Mouse (Mus musculus) MEL (cell line): Measurements from ENCODE around the gene Rfk. TPM values are rescaled to one million over a fixed set of nuclear protein-coding genes. Genes with fewer than 3 reads are reported as not detected.

Experiments used
- DNase-seq: peaks from one replicate; pipeline ENCODE4 v3.0.0; 2011; ENCODE audit warnings: low read depth, low spot score
- H3K27ac ChIP-seq: 2 replicates; pipeline ENCODE4 v1.5.1; 2012; ENCODE audit warnings: low read depth, mild to moderate bottlenecking, control low read depth, low read length, moderate library complexity; ENCODE audit not compliant: control insufficient read depth
- H3K27me3 ChIP-seq, 2 experiments: fragments of 150-350 bp in 1 of 2; sonication (generic) in 1 of 2; 2 replicates each; pipeline ENCODE4 v1.6.1; 2012; ENCODE audit warnings: low read length in 2 of 2, mild to moderate bottlenecking in 2 of 2, improper control_type of control experiment in 1 of 2, moderate library complexity in 1 of 2; ENCODE audit not compliant: insufficient read depth in 2 of 2, control insufficient read depth in 1 of 2
- H3K36me3 ChIP-seq, 2 experiments: 2 replicates each; pipeline ENCODE4 v1.6.1; 2012 to 2014; ENCODE audit warnings: low read length in 2 of 2, improper control_type of control experiment in 1 of 2, inconsistent platforms in 1 of 2, mild to moderate bottlenecking in 1 of 2; ENCODE audit not compliant: insufficient read depth in 2 of 2, control insufficient read depth in 1 of 2
- H3K4me1 ChIP-seq, 2 experiments: fragments of 150-350 bp in 1 of 2; sonication (generic) in 1 of 2; 2 replicates each; pipeline ENCODE4 v1.6.1; 2012; ENCODE audit warnings: low read length in 2 of 2, improper control_type of control experiment in 1 of 2, mild to moderate bottlenecking in 1 of 2; ENCODE audit not compliant: insufficient read depth in 2 of 2, control insufficient read depth in 1 of 2
- H3K4me3 ChIP-seq, 2 experiments: fragments of 150-350 bp in 1 of 2; sonication (generic) in 1 of 2; 2 replicates each; pipeline ENCODE4 v1.5.1; 2012; ENCODE audit warnings: low read depth in 2 of 2, low read length in 2 of 2, mild to moderate bottlenecking in 2 of 2, moderate library complexity in 2 of 2, control low read depth in 1 of 2, improper control_type of control experiment in 1 of 2; ENCODE audit not compliant: control insufficient read depth in 1 of 2, insufficient read depth in 1 of 2
- H3K79me2 ChIP-seq: 2 replicates; pipeline ENCODE4 v1.6.1; 2012; ENCODE audit warnings: mild to moderate bottlenecking, low read length, moderate library complexity; ENCODE audit not compliant: control insufficient read depth, poor library complexity, insufficient read depth
- H3K9ac ChIP-seq: 2 replicates; pipeline ENCODE4 v1.6.1; 2012; ENCODE audit warnings: low read depth, mild to moderate bottlenecking, control low read depth, low read length, moderate library complexity; ENCODE audit not compliant: control insufficient read depth, poor library complexity, severe bottlenecking
- H3K9me3 ChIP-seq: fragments of 150-350 bp; sonication (generic); replicated peaks from 2 replicates; pipeline ENCODE4 v1.6.1; 2012; ENCODE audit warnings: mild to moderate bottlenecking, low read length, improper control_type of control experiment, moderate library complexity; ENCODE audit not compliant: insufficient read depth
- BHLHE40 ChIP-seq: IDR thresholded peaks from 2 replicates; pipeline ENCODE4 v1.6.1; 2012; ENCODE audit warnings: low read depth, mild to moderate bottlenecking, inconsistent platforms, low read length, improper control_type of control experiment, borderline replicate concordance
- CHD1 ChIP-seq: IDR thresholded peaks from 2 replicates; pipeline ENCODE4 v1.6.1; 2012; ENCODE audit warnings: low read depth, mild to moderate bottlenecking, inconsistent platforms, low read length, improper control_type of control experiment
- CHD2 ChIP-seq: IDR thresholded peaks from 2 replicates; pipeline ENCODE4 v1.6.1; 2011; ENCODE audit warnings: low read length, improper control_type of control experiment
- CTCF ChIP-seq, 3 experiments: IDR thresholded peaks in 2 of 3; conservative IDR thresholded peaks in 1 of 3; 2 replicates each; pipeline ENCODE4 v1.5.1; 2011 to 2012; ENCODE audit warnings: low read length in 3 of 3, low read depth in 2 of 3, mild to moderate bottlenecking in 2 of 3, improper control_type of control experiment in 1 of 3, inconsistent platforms in 1 of 3, mixed read lengths in 1 of 3, moderate library complexity in 1 of 3; ENCODE audit not compliant: control insufficient read depth in 1 of 3, insufficient read depth in 1 of 3, poor library complexity in 1 of 3, severe bottlenecking in 1 of 3
- E2F4 ChIP-seq: IDR thresholded peaks from 2 replicates; pipeline ENCODE4 v1.6.1; 2011; ENCODE audit warnings: low read depth, low read length, improper control_type of control experiment, borderline replicate concordance
- EP300 ChIP-seq, 2 experiments: IDR thresholded peaks; 2 replicates each; pipeline ENCODE4 v1.6.1; 2011; ENCODE audit warnings: improper control_type of control experiment in 2 of 2, low read length in 2 of 2, low read depth in 1 of 2, mild to moderate bottlenecking in 1 of 2
- ETS1 ChIP-seq: IDR thresholded peaks from 2 replicates; pipeline ENCODE4 v1.6.1; 2012; ENCODE audit warnings: low read depth, mild to moderate bottlenecking, inconsistent platforms, low read length, improper control_type of control experiment, moderate library complexity
- GABPA ChIP-seq: IDR thresholded peaks from 2 replicates; pipeline ENCODE4 v1.6.1; 2012; ENCODE audit warnings: low read depth, mild to moderate bottlenecking, inconsistent platforms, low read length, improper control_type of control experiment, moderate library complexity
- GATA1 ChIP-seq: IDR thresholded peaks from 2 replicates; pipeline ENCODE4 v1.6.1; 2011; ENCODE audit warnings: low read depth, low read length, improper control_type of control experiment
- JUND ChIP-seq: IDR thresholded peaks from 2 replicates; pipeline ENCODE4 v1.6.1; 2011; ENCODE audit warnings: low read depth, mild to moderate bottlenecking, improper control_type of control experiment, low read length
- MAFK ChIP-seq: IDR thresholded peaks from 2 replicates; pipeline ENCODE4 v1.6.1; 2011; ENCODE audit warnings: low read depth, mild to moderate bottlenecking, low read length, improper control_type of control experiment, borderline replicate concordance
- MEF2A ChIP-seq: IDR thresholded peaks from 2 replicates; pipeline ENCODE4 v1.6.1; 2014; ENCODE audit warnings: low read depth, mild to moderate bottlenecking, inconsistent platforms, low read length, improper control_type of control experiment; ENCODE audit not compliant: poor library complexity, insufficient replicate concordance, severe bottlenecking; ENCODE audit errors: extremely low read depth
- MXI1 ChIP-seq: IDR thresholded peaks from 2 replicates; pipeline ENCODE4 v1.6.1; 2011; ENCODE audit warnings: mild to moderate bottlenecking, low read depth, low read length, improper control_type of control experiment
- MYB ChIP-seq: IDR thresholded peaks from 2 replicates; pipeline ENCODE4 v1.6.1; 2011; ENCODE audit warnings: mild to moderate bottlenecking, low read depth, low read length, improper control_type of control experiment
- POLR2A ChIP-seq, 2 experiments: IDR thresholded peaks; 2 replicates each; pipeline ENCODE4 v1.6.1; 2011 to 2012; ENCODE audit warnings: low read length in 2 of 2, mild to moderate bottlenecking in 2 of 2, control low read depth in 1 of 2, improper control_type of control experiment in 1 of 2, low read depth in 1 of 2, moderate library complexity in 1 of 2; ENCODE audit not compliant: control insufficient read depth in 1 of 2, insufficient read depth in 1 of 2, poor library complexity in 1 of 2
- POLR2AphosphoS5 ChIP-seq: IDR thresholded peaks from 2 replicates; pipeline ENCODE4 v1.6.1; 2012; ENCODE audit warnings: low read depth, borderline replicate concordance, mild to moderate bottlenecking, inconsistent platforms, low read length, moderate library complexity, mixed read lengths
- RCOR1 ChIP-seq: IDR thresholded peaks from 2 replicates; pipeline ENCODE4 v1.6.1; 2012; ENCODE audit warnings: low read depth, mild to moderate bottlenecking, inconsistent platforms, low read length, improper control_type of control experiment
- SIN3A ChIP-seq: IDR thresholded peaks from 2 replicates; pipeline ENCODE4 v1.6.1; 2012; ENCODE audit warnings: low read length, improper control_type of control experiment, inconsistent platforms
- UBTF ChIP-seq: IDR thresholded peaks from 2 replicates; pipeline ENCODE4 v1.6.1; 2012; ENCODE audit warnings: low read depth, mild to moderate bottlenecking, inconsistent platforms, low read length, improper control_type of control experiment, moderate library complexity, borderline replicate concordance; ENCODE audit not compliant: insufficient read depth
- ZKSCAN1 ChIP-seq: IDR thresholded peaks from 2 replicates; pipeline ENCODE4 v1.6.1; 2012; ENCODE audit warnings: low read depth, mild to moderate bottlenecking, inconsistent platforms, low read length, improper control_type of control experiment, moderate library complexity
- polyA plus RNA-seq, 2 experiments: library from polyadenylated mRNA; stranded (reverse) in 1 of 2; unstranded in 1 of 2; fragments of >175 nt in 1 of 2; fragments of >200 nt in 1 of 2; gene quantifications; 2 replicates each; pipeline versions ENCODE4 v1.2.1 to v1.2.4; 2012; ENCODE audit warnings: low replicate concordance in 2 of 2, low read depth in 1 of 2; ENCODE audit not compliant: insufficient read length in 2 of 2, insufficient read depth in 1 of 2, missing spikeins in 1 of 2
- total RNA-seq: library from RNA; depleted of rRNA; stranded (reverse); fragments of 300-350 nt; gene quantifications from 2 replicates; pipeline ENCODE4 v1.2.3, GENCODE M21; 2012

The Rfk gene
- total and polyA plus RNA-seq, 3 experiments, result 16.2 to 39.7 TPM; not detected in 1

DNA sequence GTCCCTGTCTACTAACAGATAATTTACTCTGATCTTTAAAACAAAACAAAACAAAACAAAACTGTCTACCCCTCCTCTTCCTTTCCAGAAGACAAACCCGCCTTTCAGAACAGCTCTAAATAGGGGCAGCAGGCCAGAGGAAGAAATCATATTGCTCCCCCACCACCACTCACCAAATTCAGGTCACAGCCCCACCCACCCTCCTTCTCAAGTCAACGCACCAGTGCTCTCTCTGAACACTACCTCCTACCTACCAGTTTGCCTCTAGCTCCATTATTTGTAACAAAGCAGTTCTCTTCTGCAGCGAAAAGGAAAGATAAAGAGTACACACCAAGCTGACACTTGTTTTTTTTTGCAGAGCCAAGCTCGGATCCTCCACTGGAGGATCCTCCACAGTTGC lies 38.5 kb upstream of the Rfk start:
- no peak for DNase-seq
- H3K9ac ChIP-seq, result no peak overlapping the region
- H3K27me3 ChIP-seq, result peaks cover 0 to 1% of the 10 kb centered on the region in 2 experiments; a peak in 1 of 4 replicates
- no peak overlapping the region for H3K4me3 ChIP-seq
- TF ChIP-seq MYB (no peak), RCOR1 (no peak), POLR2A (IDR thresholded peaks at IDR 0.05; ENCODE audit: control insufficient read depth in 1 of 2, insufficient read depth in 1 of 2, low read depth in 1 of 2, low read length in 2 of 2, poor library complexity in 1 of 2) (no peak), EP300 (IDR thresholded peaks at IDR 0.05; ENCODE audit: low read depth in 1 of 2, low read length in 2 of 2) (no peak), MAFK (no peak), CTCF (IDR thresholded peaks at IDR 0.05 in 2 of 3, conservative IDR thresholded peaks at IDR 0.05 in 1 of 3; ENCODE audit: control insufficient read depth in 1 of 3, insufficient read depth in 1 of 3, low read depth in 2 of 3, low read length in 3 of 3, poor library complexity in 1 of 3, severe bottlenecking in 1 of 3) (no peak), BHLHE40 (no peak), E2F4 (no peak), GABPA (no peak), UBTF (no peak), ZKSCAN1 (no peak), POLR2AphosphoS5 (no peak), ETS1 (no peak), MEF2A (no peak), JUND (no peak)
- TF ChIP-seq, all 39 proteins: peak for 0
- no peaks in the 10 kb centered on the region for H3K9me3 ChIP-seq
- H3K27ac ChIP-seq, result no peak overlapping the region
- H3K79me2 ChIP-seq, result no peaks in the 10 kb centered on the region
- H3K36me3 ChIP-seq, result peaks cover 0 to 5% of the 10 kb centered on the region in 2 experiments; a peak in 1 of 4 replicates
- peaks cover 4 to 7% of the 10 kb centered on the region in 2 experiments for H3K4me1 ChIP-seq

DNA sequence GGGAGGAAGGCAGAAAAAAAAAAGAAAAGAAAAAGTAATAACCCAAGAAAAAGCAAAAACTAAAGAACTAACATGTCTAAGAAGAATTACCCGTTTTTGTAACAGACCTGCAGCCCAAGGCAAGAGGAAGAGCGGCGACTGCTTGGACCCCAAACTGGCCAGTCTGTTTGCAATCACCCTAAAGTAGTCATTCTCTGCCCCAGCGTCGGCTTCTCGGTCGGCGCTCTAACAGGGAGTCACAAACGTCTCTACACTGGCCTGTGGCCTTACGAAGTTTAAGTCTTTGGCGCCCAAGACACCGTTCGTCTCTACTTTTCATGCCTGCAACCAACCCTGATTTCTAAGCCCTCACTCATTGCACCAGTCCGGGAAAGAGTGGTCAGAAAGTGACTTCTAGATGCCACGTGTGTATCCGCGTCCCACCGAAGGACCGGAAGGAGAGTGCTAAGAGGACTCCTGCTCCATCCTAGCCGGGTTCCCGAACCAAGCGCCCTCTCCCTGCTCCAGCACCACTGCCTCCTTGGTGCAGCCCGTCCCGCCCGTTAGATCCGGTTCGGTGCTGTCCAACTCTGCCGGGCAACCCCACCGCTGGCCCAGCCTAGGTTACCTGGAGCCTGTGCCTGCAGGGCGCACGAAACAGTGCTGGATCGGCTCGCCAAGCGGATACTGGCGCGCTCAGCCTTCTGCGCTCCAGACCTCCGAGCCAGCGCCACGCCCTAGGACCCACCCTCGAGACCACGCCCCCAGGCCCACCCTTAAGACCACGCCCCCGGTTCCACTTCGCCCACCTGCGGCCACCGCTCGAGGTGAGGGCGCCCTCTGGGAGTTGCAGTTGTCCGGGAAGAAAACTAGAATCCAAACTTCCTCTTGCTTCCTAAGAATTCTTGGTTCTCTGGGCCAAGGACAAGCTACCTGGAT lies 37.6 kb upstream of the Rfk start:
- peaks cover 5 to 15% of the 10 kb centered on the region in 2 experiments for H3K4me1 ChIP-seq
- H3K27me3 ChIP-seq, result peaks cover 0 to 1% of the 10 kb centered on the region in 2 experiments; a peak in 1 of 4 replicates
- H3K36me3 ChIP-seq, result peaks cover 0 to 12% of the 10 kb centered on the region in 2 experiments; a peak in 2 of 4 replicates
- DNase-seq, result peak; percentile 32
- no peaks in the 10 kb centered on the region for H3K9me3 ChIP-seq
- TF ChIP-seq MXI1, result no peak
- no peak for TF ChIP-seq CTCF (IDR thresholded peaks at IDR 0.05 in 2 of 3, conservative IDR thresholded peaks at IDR 0.05 in 1 of 3; ENCODE audit: control insufficient read depth in 1 of 3, insufficient read depth in 1 of 3, low read depth in 2 of 3, low read length in 3 of 3, poor library complexity in 1 of 3, severe bottlenecking in 1 of 3)
- no peak for TF ChIP-seq EP300 (IDR thresholded peaks at IDR 0.05; ENCODE audit: low read depth in 1 of 2, low read length in 2 of 2)
- TF ChIP-seq CHD2, result no peak
- TF ChIP-seq BHLHE40, result no peak
- TF ChIP-seq GATA1, result no peak
- no peak for TF ChIP-seq SIN3A
- no peak for TF ChIP-seq CHD1
- H3K27ac ChIP-seq, result no peak overlapping the region
- H3K79me2 ChIP-seq, result no peaks in the 10 kb centered on the region
- H3K4me3 ChIP-seq, result peak overlapping the region in 1 of 2 experiments; percentile 11; a peak in 2 of 4 replicates
- H3K9ac ChIP-seq, result no peak overlapping the region
